Mouse (Mus musculus) cerebellum, postnatal 25 days (tissue): ENCODE measurements around the gene Cpa1.
A peak's percentile ranks its signal among the peaks of the same experiment; 100 is the strongest.

Experiments used
- DNase-seq, 2 experiments: peaks; one replicate each; pipeline ENCODE4 v3.0.0; 2021; ENCODE audit warnings: mixed read lengths in 2 of 2

The Cpa1 gene

DNA sequence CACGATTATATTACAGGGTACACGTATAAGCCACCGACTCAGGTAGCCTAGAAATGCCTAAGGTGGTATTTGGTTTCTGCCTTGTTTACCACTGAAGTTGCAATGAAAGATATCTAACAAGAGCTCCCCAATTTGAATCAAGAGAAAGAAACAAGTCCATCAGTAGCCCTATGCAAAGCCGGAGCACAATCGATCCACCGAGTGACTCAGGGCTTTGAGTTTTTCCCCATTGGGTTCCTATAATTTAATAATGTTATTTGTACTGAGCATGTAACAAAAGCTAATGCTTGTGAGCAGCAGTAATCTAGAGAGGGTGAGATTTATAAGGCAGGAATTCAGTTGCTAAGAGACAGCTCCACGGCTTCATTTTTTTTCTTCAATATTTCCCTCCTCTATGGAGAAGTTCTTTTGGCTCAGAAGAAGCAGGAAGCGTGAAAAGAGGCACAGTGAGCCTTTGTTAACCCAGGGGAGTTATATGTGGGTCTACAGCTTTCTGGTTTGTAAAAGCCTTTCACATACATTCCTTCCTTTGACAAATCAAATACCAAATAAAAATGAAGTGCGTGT lies 35.8 kb downstream of the Cpa1 start:
- DNase-seq, result no peak

DNA sequence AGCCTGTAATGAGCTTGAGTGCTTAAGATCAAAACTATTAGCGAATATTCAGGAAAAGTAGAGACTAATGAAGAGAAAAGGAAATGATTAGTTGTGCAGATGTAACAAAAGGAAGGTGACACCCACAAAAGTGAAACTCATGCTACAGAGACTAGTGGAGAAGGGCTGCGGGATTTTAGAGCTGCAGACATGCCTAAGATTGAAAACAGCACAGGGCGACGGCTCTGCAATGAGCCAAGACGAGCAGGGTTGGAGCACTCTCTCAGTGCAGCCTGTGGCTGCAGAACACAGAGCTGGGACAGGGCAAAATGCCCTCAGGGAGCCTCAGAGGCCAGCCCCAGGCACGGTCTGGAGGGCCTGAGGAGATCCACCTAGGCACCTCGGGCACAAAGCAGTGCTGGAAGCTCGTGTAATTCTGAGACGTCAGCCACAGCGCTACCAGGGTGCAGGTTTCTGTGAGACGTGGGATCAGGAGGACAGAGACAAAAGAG lies 36.3 kb downstream of the Cpa1 start:
- DNase-seq, result peak; percentile 37 to 39

DNA sequence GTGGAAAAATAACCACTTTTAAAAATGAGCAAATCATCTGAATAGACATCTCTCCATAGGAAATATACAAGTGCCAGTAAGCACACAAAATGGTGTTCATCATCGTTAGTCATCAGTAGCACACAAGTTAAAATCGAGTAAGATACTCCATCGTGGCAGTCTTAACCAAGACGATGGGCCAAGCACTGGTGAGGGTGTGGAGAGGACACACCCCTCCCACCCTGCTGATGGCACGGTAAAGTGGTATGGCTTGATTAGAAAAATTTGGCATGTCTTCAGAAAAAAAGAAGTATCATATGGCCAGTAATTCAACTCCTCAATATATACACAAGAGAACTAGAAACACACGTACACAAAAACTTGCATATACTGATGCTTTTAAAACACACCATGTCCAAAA lies 37.5 kb downstream of the Cpa1 start:
- DNase-seq, result no peak

DNA sequence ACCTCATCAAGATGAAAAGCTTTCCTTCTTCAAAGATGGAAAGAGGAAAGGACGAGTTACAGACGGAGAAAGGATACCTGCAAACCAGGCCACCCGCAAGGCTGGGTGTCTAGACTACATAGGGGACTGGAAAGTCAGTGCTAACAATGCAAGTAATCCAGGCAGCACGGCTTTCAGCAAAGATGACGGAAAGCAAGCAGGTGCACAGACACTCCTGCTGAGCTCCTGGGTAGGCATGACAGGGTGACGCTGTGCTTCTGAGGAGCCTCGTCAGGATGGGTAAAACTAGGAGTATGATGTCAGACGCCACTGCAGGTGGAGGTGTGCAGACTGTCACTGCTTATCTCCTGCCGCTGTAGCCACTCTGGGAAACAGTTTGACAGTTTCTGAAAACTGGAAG lies 38.6 kb downstream of the Cpa1 start:
- no peak for DNase-seq

DNA sequence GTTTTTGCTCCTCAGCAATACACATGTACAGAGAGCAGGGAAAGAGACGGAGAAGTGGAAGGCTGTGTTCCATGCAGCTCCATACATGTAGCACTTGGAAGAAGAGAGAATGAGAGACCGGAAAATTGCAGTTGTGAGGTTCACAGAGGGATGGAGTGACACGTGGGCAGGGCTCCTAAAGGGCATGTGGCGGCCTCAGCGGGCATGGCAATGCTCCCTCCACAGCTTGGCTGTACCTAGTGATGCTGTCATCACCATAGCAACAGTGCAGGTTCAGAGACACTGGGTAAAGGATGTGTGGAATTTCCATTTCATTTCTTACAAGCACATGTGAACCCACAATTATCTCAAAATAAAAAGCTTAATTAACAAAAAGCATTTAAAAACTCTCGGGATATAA lies 39.5 kb downstream of the Cpa1 start:
- peak; percentile 59 to 69 for DNase-seq

DNA sequence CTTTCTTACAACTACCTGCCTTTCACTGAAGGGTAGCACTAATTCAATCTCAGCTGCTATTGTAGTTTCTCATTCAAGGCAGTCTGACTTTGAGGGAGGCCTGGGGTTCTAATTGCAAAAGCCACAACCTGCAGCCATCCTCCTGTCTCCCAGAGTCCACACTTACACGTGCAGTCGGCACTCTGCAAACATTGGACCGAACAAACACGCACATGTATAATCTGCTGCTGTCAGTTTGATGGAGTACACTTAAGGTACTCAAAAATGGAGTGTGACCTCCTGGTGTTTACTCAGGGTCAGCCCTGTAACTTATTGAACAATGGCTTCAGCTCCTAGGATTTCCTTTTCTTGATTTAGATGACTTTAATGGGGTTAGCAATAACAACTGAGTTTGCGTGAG lies 40.5 kb downstream of the Cpa1 start:
- no peak for DNase-seq

DNA sequence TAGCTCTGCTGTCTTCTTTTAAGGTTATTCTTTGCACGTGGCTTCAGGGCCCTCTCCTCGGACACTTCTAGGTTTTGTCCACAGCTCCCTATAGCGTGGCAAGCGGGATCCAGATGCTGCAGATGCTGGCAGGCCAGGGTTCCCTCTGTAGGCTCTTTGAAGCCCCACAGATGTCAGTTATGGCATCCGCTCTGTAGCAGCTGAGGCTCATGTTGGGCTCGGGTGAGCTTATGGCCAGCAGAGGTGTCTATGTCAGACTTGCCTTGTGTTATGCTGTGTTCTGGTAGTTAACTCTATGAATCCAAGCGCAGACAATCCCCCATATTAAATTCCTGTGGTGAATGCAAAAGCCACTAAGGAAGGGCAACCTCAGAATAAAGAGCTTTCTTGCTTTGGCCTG lies 41.4 kb downstream of the Cpa1 start:
- DNase-seq, result no peak

DNA sequence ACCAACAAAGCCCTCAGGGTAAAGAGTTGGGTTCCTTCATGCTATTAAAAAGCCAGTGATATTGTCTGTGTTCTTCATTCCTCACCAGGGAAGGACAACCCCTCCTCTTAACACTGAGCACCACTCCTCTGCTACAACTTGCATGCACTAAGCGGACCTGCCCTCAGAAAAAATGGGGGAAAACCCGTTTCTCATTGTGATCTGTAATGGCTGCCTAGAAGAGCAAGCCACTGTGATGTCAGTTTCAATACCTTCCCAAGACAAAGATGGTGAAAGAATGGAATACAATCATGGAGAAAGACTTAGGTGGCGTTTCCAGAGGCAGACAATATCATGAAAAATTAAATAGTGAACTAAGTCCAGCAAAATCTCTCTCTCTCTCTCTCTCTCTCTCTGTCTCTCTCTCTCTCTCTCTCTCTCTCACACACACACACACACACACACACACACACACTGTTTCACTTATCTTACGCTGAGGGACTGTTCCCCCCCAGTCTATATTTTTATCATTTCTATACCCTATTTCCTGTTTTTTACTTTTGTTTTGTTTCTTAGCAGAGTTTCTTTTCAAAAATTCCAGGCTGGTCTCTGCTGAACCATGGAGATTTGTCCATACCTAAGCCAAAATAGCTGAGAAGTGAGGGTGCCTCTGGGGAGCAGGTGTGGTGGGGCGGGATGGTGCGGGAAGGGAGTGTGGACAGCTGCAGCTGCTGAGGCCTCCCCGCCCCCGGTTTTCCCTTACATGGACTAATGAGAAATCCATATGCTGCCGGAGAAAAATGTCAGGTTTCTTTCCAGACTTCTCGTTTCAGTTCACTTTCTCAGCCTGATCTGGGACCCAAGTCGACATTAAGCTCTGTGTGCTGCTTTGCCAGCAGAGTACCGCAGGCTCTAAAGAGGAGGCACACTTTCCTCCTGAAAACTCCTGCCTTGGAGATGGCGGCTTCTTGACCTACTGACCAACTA lies 43.2 kb downstream of the Cpa1 start:
- DNase-seq, result no peak

DNA sequence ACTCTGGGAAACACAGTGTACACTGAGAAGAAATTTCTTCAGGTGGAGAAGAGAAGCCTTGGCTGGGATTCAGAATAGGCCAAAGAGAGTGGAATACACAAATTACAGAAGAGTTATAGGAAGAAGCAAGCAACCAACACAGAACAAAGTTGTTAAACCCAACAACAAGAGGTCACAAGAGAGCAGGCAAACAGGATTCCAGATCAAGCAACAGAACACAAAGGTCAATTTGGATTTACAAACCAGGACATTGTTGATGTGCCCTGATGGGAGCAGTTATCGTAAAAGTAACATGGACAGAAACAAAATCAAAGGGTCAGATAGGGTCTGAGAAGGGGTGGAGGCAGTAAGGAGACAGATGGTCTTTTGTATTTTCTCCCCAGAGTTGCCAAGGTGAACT lies 45.6 kb downstream of the Cpa1 start:
- DNase-seq, result no peak

DNA sequence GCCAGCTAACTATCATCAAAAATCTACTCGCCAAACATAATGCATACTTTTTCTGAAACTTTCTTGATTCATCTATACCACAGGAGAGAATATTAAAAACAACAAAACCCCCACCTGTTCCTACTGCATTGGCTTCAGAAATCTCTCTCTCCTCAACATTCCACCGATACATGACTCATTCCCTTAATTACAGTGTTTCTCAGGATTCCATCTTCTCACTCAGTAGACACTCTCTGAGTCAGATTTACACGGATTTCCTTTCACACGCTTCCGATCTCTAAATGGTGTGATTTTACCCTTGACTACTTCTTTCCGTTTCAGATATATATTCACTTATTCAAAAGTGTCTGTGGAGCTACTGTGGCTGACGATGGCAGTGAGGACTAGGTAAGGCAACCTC lies 48.2 kb downstream of the Cpa1 start:
- DNase-seq, result no peak

DNA sequence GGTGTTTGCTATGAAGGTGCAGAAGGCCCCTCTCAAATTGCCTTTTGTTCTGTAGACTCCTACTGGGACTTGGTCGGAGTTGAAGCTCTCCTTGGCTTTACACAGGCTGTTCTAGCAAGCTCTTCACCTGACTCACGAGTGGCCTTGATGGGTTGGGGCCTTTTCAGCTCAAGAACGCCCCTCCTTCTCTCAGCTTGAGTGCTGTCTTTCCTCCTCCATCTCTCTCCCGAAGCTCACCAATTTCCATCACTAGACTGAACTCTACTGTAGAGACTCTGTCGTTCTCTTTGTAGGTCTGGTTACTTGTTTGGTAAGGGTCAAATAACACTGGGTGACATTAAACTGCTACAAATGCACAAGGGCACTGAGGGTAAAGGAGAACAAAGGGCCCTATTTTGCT lies 53.8 kb downstream of the Cpa1 start:
- no peak for DNase-seq

DNA sequence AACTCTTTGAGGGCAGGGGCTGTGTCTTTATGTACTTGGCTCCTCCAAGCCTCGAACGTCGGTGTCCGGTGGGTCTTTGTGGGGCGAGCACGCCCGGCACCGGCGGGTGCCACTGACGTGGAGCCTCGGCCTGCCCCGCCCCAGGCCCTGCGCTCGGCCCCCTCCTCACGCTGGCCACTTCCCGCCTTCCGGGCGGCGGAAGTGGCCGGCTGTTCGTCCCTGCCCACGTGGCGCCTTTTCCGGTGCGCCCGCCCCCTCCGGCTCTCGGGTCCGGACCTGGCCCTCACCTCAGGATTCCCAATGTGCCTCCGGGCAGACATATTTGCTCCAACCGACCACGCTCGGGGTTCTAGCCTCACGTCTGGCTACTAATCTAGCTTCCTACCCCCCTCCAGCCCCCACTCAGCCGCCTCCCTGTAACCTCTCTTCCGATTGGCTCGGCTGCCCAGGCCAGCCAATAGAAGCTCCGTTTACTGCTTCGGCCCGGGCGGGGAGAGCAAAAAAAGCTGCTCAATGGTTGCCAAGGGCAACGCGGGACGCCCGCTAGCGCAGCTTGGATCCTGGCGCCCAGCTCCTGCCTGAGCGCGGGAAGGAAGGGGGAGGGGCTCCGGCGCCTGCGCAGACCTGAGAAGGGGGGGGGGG lies 54.5 kb downstream of the Cpa1 start, which contains the start of gene Cep41:
Gene Cep41 (minus strand): TSS at position 400 of the 642 bp plus-strand sequence.
- DNase-seq, result peak; percentile 98 to 99

DNA sequence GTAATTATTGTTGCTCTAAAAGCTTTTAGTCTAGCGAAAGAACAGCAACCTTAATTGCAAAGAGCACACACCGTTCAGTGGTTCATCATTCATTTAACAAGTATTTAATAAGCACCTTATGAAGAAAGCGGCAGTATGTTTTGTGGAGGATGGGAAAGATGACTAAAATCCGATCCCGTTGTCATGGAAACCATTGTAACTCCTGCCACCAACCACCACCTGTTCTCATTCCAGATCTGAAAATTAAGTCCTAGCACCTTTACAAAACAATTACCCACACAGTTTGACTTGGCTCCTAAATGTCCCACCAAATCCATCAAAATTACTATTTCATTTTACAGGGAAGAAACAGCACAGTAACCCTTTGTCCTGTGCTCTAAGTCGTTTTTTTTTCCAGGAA lies 55.2 kb downstream of the Cpa1 start:
- DNase-seq, result peak; percentile 11 to 35
